Mouse (Mus musculus): Measurements from ENCODE around the gene Gm7534. TPM values are rescaled to one million over a fixed set of nuclear protein-coding genes. Genes with fewer than 3 reads are reported as not detected.

The Gm7534 gene
- polyA plus RNA-seq, 1 experiment from 2014 or later: not detected

Other genes starting within 250 kb of the Gm7534 start
- gene Hmgn2, start 234.4 kb downstream of the Gm7534 start, polyA plus RNA-seq (2014; fragmentation: Nextera tagmentation; extraction: Ambion mirVana): 4,212 and 4,469 TPM in 2 replicates
- 41.9 and 46.5 TPM in 2 replicates for gene Dhdds, start 202.1 kb downstream of the Gm7534 start, polyA plus RNA-seq (2014; fragmentation: Nextera tagmentation; extraction: Ambion mirVana)
- gene Lin28a, start 184.2 kb downstream of the Gm7534 start, polyA plus RNA-seq (2014; fragmentation: Nextera tagmentation; extraction: Ambion mirVana): 1.6 and 2.3 TPM in 2 replicates
- not detected in 2 replicates for gene Zfp683, start 149.2 kb downstream of the Gm7534 start, polyA plus RNA-seq (2014; fragmentation: Nextera tagmentation; extraction: Ambion mirVana)
- 1.9 and 2.5 TPM in 2 replicates for gene Crybg2, start 142.2 kb downstream of the Gm7534 start, polyA plus RNA-seq (2014; fragmentation: Nextera tagmentation; extraction: Ambion mirVana)
- gene Cd52, start 107.9 kb downstream of the Gm7534 start, polyA plus RNA-seq (2014; fragmentation: Nextera tagmentation; extraction: Ambion mirVana): 2.5 and 2.6 TPM in 2 replicates
- 6.6 and 7.0 TPM in 2 replicates for gene Ubxn11, start 100.4 kb downstream of the Gm7534 start, polyA plus RNA-seq (2014; fragmentation: Nextera tagmentation; extraction: Ambion mirVana)
- gene Sh3bgrl3, start 74.2 kb downstream of the Gm7534 start, polyA plus RNA-seq (2014; fragmentation: Nextera tagmentation; extraction: Ambion mirVana): 264 and 278 TPM in 2 replicates
- gene Cep85, start 15.9 kb downstream of the Gm7534 start, polyA plus RNA-seq (2014; fragmentation: Nextera tagmentation; extraction: Ambion mirVana): 30.1 and 33.8 TPM in 2 replicates
- gene Catsper4, start 24.4 kb upstream of the Gm7534 start, polyA plus RNA-seq (2014; fragmentation: Nextera tagmentation; extraction: Ambion mirVana): not detected in 2 replicates
- 0.24 and 0.45 TPM in 2 replicates for gene Cnksr1, start 35.4 kb upstream of the Gm7534 start, polyA plus RNA-seq (2014; fragmentation: Nextera tagmentation; extraction: Ambion mirVana)
- gene E130218I03Rik, start 40.7 kb upstream of the Gm7534 start, polyA plus RNA-seq (2014; fragmentation: Nextera tagmentation; extraction: Ambion mirVana): 0.64 and 0.77 TPM in 2 replicates
- gene Zfp593, start 42.6 kb upstream of the Gm7534 start, polyA plus RNA-seq (2014; fragmentation: Nextera tagmentation; extraction: Ambion mirVana): 17.8 and 18.0 TPM in 2 replicates
- gene Gm30191, start 43.9 kb upstream of the Gm7534 start, polyA plus RNA-seq (2014; fragmentation: Nextera tagmentation; extraction: Ambion mirVana): 0.63 TPM in 1 of 2 replicates, not detected in the other
- gene Grrp1, start 51.1 kb upstream of the Gm7534 start, polyA plus RNA-seq (2014; fragmentation: Nextera tagmentation; extraction: Ambion mirVana): 4.8 and 5.2 TPM in 2 replicates
- 26.7 and 31.2 TPM in 2 replicates for gene Pdik1l, start 84.9 kb upstream of the Gm7534 start, polyA plus RNA-seq (2014; fragmentation: Nextera tagmentation; extraction: Ambion mirVana)
- 0.13 TPM in 1 of 2 replicates, not detected in the other for gene Trim63, start 112.1 kb upstream of the Gm7534 start, polyA plus RNA-seq (2014; fragmentation: Nextera tagmentation; extraction: Ambion mirVana)
- gene Slc30a2, start 140.2 kb upstream of the Gm7534 start, polyA plus RNA-seq (2014; fragmentation: Nextera tagmentation; extraction: Ambion mirVana): not detected in 2 replicates
- gene Extl1, start 180.8 kb upstream of the Gm7534 start, polyA plus RNA-seq (2014; fragmentation: Nextera tagmentation; extraction: Ambion mirVana): 0.15 and 0.71 TPM in 2 replicates
- 7.2 and 8.8 TPM in 2 replicates for gene Pafah2, start 193.3 kb upstream of the Gm7534 start, polyA plus RNA-seq (2014; fragmentation: Nextera tagmentation; extraction: Ambion mirVana)

All from forebrain, embryonic 11.5 days (tissue).